Mouse (Mus musculus): ENCODE results near the gene Hoxa10. TPM values are rescaled to one million over a fixed set of nuclear protein-coding genes. Genes with fewer than 3 reads are reported as not detected.

The Hoxa10 gene
- polyA plus RNA-seq, 1 experiment from 2014 or later: 86.6 TPM

- H3K36me3 ChIP-seq: no peaks in the 10 kb centered on the region
- H3K9ac ChIP-seq: peak overlapping the region; percentile 97
- peak overlapping the region; percentile 96 for H3K27ac ChIP-seq (replicated peaks)
- ATAC-seq (ENCODE audit: low read depth): no peak
- 1% methylated on average over 18 of the region's 18 CpGs for WGBS
- H3K9me3 ChIP-seq: no peaks in the 10 kb centered on the region
- H3K27me3 ChIP-seq: peaks cover 30% of the 10 kb centered on the region
- H3K4me1 ChIP-seq (replicated peaks): peaks cover 35% of the 10 kb centered on the region
- peak overlapping the region; percentile 97 for H3K4me2 ChIP-seq
- H3K4me3 ChIP-seq: peak overlapping the region; percentile 59
These were observed 8.6 kb downstream of the Hoxa10 start for GRCm38 (mm10) chr6:52231885-52232567.

DNA sequence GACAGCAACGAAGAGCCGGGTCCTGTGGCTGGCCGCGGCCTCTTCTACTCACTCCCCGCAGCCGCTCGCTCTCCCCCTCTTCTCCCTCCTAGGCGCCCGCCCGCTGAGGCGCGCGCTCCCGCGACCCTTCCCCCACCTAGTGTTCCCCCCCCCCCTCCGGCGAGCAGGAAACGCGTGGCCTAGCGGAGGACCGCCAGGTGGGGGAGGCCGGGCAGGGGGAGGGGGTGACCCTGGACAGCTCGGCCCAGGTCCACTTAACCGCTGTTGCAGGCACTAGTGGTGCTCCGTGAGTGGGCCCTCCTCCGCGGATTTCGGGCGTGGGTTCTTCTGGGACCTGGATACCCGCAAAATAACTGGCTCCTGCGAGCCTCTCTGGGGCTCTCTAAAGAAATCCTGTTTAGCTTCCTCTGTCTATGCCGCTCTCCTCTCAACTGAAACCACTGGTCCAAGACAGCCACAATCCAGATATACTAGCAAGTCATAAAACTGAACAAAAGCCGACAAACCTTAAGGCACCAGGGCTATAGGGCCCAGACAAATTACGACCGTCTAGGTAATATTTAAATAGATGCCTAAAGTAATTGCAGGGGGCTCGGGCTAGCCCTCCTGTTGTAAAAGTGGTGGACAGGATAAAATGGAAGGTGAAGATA, 10.0 kb downstream of the Hoxa10 start, which contains the start of gene Hoxa9:
Gene Hoxa9 (minus strand): TSS at position 574 of the 650 bp plus-strand sequence.
- 0 out of 2 replicates have a peak, but pooled peaks have one; percentile 9 for ATAC-seq (ENCODE audit: low read depth)
- Histone ChIP-seq H3K36me3 (no peaks in the 10 kb centered on the region), H3K4me2 (peak within 1 kb of the TSS; percentile 97), H3K9ac (peak within 1 kb of the TSS; percentile 98), H3K27me3 (peaks cover 17% of the 10 kb centered on the region), H3K27ac (replicated peaks) (peak within 1 kb of the TSS; percentile 98), H3K9me3 (no peaks in the 10 kb centered on the region), H3K4me1 (replicated peaks) (peaks cover 29% of the 10 kb centered on the region), H3K4me3 (peak within 1 kb of the TSS; percentile 59)
- under 1% methylated on average over 19 of the region's 36 CpGs for WGBS

DNA sequence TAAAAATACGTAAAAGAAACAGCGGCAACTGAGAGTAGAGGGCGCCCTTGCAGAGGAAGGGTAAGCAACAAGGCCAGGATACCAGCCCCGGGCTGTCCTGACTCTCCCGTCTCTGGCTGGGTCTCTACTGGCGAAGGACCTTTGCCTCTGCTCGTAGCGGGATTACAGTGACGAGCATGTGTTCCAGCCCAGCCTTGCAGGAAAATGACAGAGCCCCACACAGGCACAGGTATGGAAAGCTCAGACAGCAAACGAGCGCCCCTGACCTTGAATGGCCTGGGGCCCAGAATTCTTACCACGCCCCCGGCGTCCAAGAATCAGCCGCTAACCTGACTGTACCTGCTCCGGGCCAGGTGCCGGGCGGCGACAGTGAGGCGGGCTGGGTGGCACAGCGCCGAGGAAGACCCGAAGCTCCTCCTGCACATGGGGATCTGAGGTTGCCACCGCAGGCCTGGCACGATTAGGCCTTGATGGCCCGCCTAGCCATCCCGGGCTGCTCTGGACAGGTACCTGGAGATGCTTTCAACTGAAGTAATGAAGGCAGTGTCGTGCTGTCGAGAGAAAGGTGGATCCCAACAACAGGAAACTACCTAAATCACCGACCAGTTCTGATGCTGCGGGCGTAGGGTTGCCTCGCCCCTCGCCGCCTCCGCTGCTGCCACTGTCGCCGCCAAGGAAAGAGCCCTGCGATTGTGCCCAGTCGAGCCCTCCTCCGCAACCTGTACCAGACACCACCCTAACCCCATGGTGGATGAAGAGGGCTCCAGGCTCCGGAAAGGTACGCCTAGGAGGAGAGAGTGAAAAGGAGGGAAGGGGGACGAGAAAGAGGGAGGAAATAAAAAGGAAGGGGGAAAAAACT, 10.9 kb downstream of the Hoxa10 start:
- Histone ChIP-seq H3K9ac (peak overlapping the region; percentile 98), H3K27me3 (peaks cover 12% of the 10 kb centered on the region), H3K27ac (replicated peaks) (peak overlapping the region; percentile 98), H3K36me3 (no peaks in the 10 kb centered on the region), H3K9me3 (no peaks in the 10 kb centered on the region), H3K4me2 (peak overlapping the region; percentile 97), H3K4me3 (peak overlapping the region; percentile 53), H3K4me1 (replicated peaks) (peaks cover 22% of the 10 kb centered on the region)
- WGBS: 1% methylated on average over 44 of the region's 44 CpGs
- ATAC-seq (ENCODE audit: low read depth): no peak

GRCm38 (mm10) chr6:52228475-52229465, 11.9 kb downstream of the Hoxa10 start:
- no peaks in the 10 kb centered on the region for H3K36me3 ChIP-seq
- WGBS: 1% methylated on average over 38 of the region's 38 CpGs
- peaks cover 12% of the 10 kb centered on the region for H3K27me3 ChIP-seq
- H3K9ac ChIP-seq: peak overlapping the region; percentile 98
- ATAC-seq (ENCODE audit: low read depth): no peak
- H3K27ac ChIP-seq (replicated peaks): peak overlapping the region; percentile 98
- no peaks in the 10 kb centered on the region for H3K9me3 ChIP-seq
- H3K4me1 ChIP-seq (replicated peaks): peaks cover 22% of the 10 kb centered on the region
- H3K4me2 ChIP-seq: peak overlapping the region; percentile 97
- H3K4me3 ChIP-seq: peak overlapping the region; percentile 53

GRCm38 (mm10) chr6:52227470-52228222, 13.0 kb downstream of the Hoxa10 start:
- 0 out of 2 replicates have a peak, but pooled peaks cover 2% of the 10 kb centered on the region for H3K27me3 ChIP-seq
- peak overlapping the region; percentile 100 for H3K27ac ChIP-seq (replicated peaks)
- peak overlapping the region; percentile 100 for H3K9ac ChIP-seq
- H3K4me2 ChIP-seq: peak overlapping the region; percentile 97
- no peaks in the 10 kb centered on the region for H3K36me3 ChIP-seq
- WGBS: 4% methylated on average over 11 of the region's 11 CpGs
- H3K4me1 ChIP-seq (replicated peaks): peaks cover 22% of the 10 kb centered on the region
- peak overlapping the region; percentile 96 for H3K4me3 ChIP-seq
- H3K9me3 ChIP-seq: no peaks in the 10 kb centered on the region
- no peak for ATAC-seq (ENCODE audit: low read depth)

DNA sequence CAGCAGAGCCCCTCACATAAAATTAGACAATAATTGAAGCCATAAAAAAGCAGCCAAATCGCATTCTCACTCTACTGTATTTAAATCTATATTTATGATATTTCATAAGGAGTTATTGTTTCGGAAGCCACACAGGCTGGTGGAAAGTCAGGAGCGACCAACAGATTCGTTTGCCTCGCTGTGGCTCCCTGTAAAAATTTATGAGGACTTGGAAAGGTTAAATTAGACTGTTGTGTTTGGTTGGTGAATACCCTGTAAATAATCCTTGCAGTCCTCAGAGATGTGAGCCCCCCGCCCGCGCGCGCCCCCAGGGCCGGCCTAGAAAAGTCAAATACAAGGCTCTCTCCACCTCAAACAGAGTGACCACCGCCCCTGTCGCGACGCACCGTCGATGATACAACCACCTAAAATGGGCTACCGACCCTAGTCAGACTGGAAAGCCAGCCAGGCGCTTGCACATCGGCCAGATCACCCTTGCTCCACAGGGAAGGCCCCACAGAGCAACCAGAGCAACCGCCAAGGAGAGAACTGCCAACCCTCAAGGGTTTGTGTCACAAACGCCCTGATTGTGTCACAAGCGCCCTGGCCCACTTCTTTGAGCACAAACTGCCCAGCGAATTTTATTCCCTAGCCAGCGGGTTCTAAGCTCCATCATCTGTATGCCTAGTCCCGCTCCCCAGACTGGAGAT, 13.9 kb downstream of the Hoxa10 start:
- no peaks in the 10 kb centered on the region for H3K9me3 ChIP-seq
- WGBS: 4% methylated on average over 26 of the region's 26 CpGs
- peak overlapping the region; percentile 100 for H3K27ac ChIP-seq (replicated peaks)
- H3K36me3 ChIP-seq: no peaks in the 10 kb centered on the region
- H3K4me2 ChIP-seq: peak overlapping the region; percentile 97
- no peaks in the 10 kb centered on the region for H3K27me3 ChIP-seq
- peak overlapping the region; percentile 96 for H3K4me3 ChIP-seq
- ATAC-seq (ENCODE audit: low read depth): peak; percentile 15; the same call in 1 of the 2 replicates
- H3K4me1 ChIP-seq (replicated peaks): peaks cover 30% of the 10 kb centered on the region
- H3K9ac ChIP-seq: peak overlapping the region; percentile 100

DNA sequence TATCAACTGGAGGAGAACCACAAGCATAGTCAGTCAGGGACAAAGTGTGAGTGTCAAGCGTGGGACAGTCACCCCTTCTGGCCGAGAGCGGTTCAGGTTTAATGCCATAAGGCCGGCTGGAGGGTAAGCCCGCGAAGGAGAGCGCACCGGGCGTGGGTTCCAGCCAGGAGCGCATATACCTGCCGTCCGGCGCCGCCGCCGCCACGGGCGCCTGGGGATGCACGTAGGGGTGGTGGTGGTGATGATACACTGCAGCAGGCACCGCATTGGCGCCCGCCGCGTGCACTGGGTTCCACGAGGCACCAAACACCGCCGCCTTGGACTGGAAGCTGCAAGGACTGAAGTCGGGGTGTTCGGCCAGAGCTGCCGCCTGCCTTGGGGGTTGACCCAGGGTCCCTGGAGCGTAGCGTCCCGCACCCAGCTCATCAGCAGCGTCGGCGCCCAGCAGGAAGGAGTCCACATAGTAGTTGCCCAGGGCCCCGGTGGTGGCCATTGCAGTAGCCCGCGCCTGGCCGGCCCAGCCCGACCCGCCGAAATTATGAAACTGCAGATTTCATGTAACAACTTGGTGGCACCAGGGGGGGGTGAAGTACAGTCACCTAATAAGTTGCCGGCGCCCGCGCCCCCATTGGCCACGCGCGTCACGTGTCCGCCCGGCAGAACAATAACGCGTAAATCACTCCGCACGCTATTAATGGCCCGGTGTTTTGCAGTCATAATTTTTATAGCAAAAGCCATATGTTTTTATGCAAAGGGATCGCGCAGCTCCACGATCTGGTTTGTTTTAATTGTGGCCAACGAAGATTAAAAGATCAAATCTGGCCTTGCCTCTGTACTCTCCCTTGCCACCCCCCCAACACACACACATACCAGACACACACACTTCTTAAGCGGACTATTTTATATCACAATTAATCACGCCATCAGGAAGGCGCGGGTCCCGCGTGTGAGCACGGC, 14.8 kb downstream of the Hoxa10 start:
- WGBS: under 1% methylated on average over 69 of the region's 69 CpGs
- peak overlapping the region; percentile 100 for H3K9ac ChIP-seq
- H3K27ac ChIP-seq (replicated peaks): peak overlapping the region; percentile 100
- peak overlapping the region; percentile 96 for H3K4me3 ChIP-seq
- no peaks in the 10 kb centered on the region for H3K9me3 ChIP-seq
- H3K27me3 ChIP-seq: no peaks in the 10 kb centered on the region
- H3K36me3 ChIP-seq: no peaks in the 10 kb centered on the region
- ATAC-seq (ENCODE audit: low read depth): peak; percentile 57
- H3K4me2 ChIP-seq: peak overlapping the region; percentile 97
- peaks cover 35% of the 10 kb centered on the region for H3K4me1 ChIP-seq (replicated peaks)

- WGBS: under 1% methylated on average over 36 of the region's 36 CpGs
- H3K36me3 ChIP-seq: no peaks in the 10 kb centered on the region
- ATAC-seq (ENCODE audit: low read depth): no peak
- peaks cover 42% of the 10 kb centered on the region for H3K4me1 ChIP-seq (replicated peaks)
- peak overlapping the region; percentile 96 for H3K4me3 ChIP-seq
- H3K4me2 ChIP-seq: peak overlapping the region; percentile 97
- H3K27ac ChIP-seq (replicated peaks): peak overlapping the region; percentile 100
- H3K27me3 ChIP-seq: no peaks in the 10 kb centered on the region
- H3K9me3 ChIP-seq: no peaks in the 10 kb centered on the region
- peak overlapping the region; percentile 100 for H3K9ac ChIP-seq
These were observed 15.6 kb downstream of the Hoxa10 start for GRCm38 (mm10) chr6:52224895-52225611.
